Mouse (Mus musculus): ENCODE measurements at regions not wholly inside any gene's neighbourhood (a gene's known extent, or its start where the extent isn't known, plus 50 kb on each side); places are given as distances from the start of the nearest gene placed in this dataset.
"Not testable (repeated sequence)": the region's sequence is repeated elsewhere in the genome, so short reads cannot be mapped to it uniquely, and the experiment has no call there.

DNA sequence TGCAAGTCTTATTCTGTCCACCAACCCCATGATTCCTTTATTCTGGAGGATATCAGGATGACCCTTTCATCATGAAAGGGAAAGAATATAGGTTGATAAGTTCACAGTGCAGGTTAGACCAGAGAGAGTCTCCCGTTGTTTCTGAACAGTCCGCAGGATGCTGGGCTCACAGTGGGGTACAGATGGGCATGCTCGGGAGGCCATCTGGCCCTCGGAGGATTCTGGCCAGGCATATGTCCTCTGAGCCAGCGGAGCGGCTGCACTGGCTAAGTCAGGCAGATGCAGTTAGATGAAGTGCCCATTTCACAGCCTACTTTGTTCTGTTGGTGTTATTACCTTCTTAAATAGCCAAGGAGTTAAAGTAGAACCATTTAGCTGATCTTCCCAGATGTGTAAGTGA is 135.3 kb upstream of the Tas2r119 start:
- intact Hi-C loops (cut with DNase I) = no loop called here
- TF ChIP-seq CTCF (IDR thresholded peaks at IDR 0.05) = no peak
- no peak overlapping the region for H3K27ac ChIP-seq
- H3K4me3 ChIP-seq = no peak overlapping the region
- no peak for DNase-seq (ENCODE audit: extremely low spot score in 1 of 2, low spot score in 2 of 2)

DNA sequence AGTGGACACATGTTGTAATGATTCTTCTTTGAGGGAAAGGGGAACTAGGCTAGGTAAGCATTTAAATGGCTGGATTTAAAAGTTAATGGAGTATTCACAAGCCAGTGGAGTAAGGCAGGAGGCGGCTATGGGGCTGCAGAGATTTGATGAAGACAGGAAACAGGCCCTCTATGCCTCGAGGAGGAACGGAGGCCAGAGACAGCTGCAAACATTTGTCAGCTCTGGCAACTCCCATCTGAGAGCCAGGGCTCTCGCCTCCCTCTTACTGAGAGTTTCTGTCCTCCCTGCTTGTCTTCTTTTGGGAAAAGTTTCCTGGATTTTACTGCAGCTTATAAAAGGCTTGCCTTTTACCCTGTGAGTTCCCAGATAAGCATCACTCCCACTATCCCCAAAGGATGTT is 134.9 kb upstream of the Tas2r119 start:
- TF ChIP-seq CTCF (IDR thresholded peaks at IDR 0.05) = no peak
- intact Hi-C loops (cut with DNase I) = no loop called here
- Histone ChIP-seq H3K27ac (no peak overlapping the region), H3K4me3 (no peak overlapping the region)
- DNase-seq (ENCODE audit: extremely low spot score in 1 of 2, low spot score in 2 of 2) = no peak

DNA sequence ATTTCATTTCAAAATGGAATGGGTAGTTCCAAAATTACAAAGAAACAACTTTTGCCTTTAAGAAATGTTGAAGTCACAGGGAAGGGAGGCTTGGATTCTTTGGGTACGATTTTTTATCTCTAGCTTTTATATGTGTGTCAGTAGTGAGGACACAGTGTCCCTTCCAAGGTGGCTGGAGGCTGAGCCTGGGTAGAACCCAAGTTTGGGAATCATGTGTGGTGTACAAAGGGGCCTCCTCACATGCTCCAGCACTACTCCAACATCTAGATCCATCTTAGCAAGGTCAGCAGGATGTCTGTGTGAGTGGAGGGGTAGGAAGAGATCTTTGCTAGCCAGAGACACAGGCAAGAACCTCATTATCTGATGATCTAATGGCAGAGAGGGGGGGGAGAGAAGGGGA is 134.5 kb upstream of the Tas2r119 start:
- Histone ChIP-seq H3K27ac (no peak overlapping the region), H3K4me3 (no peak overlapping the region)
- TF ChIP-seq CTCF (IDR thresholded peaks at IDR 0.05) = no peak
- DNase-seq (ENCODE audit: extremely low spot score in 1 of 2, low spot score in 2 of 2) = no peak
- intact Hi-C loops (cut with DNase I) = no loop called here

DNA sequence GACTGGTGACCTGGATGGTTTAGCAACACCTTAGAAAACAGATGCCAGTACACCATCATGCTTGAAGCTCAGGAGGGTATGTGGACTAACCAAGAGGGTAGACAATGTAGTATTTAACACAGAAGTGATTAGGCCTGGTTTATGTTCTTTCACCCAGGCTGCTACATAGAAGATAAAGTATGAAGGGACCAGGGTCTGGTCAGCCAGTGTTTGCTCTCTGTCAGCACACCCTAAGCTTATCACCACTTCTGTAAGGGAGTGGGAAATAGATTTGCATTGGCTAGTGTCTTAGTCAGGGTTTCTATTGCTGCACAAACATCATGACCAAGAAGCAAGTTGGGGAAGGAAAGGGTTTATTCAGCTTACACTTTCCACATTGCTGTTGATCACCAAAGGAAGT is 133.9 kb upstream of the Tas2r119 start:
- no peak for TF ChIP-seq CTCF (IDR thresholded peaks at IDR 0.05)
- intact Hi-C loops (cut with DNase I) = no loop called here
- Histone ChIP-seq H3K27ac (no peak overlapping the region), H3K4me3 (no peak overlapping the region)
- DNase-seq (ENCODE audit: extremely low spot score in 1 of 2, low spot score in 2 of 2) = no peak

DNA sequence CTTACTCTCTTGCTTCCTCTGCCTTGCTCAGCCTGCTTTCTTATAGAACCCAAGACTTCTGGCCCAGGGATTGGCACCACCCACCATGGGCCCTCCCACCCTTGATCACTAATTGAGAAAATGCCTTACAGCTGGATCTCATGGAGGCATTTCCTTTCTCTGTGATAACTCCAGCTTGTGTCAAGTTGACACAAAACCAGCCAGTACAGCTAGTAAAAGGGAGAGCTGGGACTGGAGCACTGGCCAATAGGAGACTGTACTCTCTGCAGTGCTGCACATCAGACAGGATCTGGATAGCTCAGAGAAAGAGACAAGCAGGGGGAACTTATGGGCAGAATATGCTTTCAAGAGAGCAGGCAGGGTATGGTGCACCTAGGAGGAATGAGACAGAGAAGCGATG is 133.4 kb upstream of the Tas2r119 start:
- DNase-seq (ENCODE audit: extremely low spot score in 1 of 2, low spot score in 2 of 2); intact Hi-C loops (cut with DNase I); H3K27ac ChIP-seq; H3K4me3 ChIP-seq: not testable (repeated sequence)

DNA sequence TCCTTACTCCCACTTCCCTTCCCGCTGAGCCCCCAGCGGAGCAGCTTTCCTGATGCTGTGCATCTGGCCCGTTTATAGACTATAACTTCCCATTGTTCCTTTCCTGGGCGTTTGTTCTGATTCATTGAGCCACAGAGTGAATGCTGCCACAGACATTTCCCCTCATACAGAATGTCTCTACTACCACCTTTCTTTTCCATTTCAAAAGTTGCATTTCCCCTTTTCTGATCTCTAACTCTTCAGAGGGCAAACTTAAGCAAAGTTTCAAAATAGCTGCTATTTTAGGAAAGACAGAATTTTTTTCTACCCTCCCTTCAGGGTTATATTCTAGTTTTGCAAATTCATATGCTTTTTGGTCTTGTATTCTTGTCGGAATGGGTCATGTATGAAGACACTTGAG is 128.3 kb upstream of the Tas2r119 start:
- H3K4me3 ChIP-seq = no peak overlapping the region
- intact Hi-C loops (cut with DNase I) = no loop called here
- no peak overlapping the region for H3K27ac ChIP-seq
- DNase-seq (ENCODE audit: extremely low spot score in 1 of 2, low spot score in 2 of 2) = no peak
- TF ChIP-seq CTCF (IDR thresholded peaks at IDR 0.05) = no peak

DNA sequence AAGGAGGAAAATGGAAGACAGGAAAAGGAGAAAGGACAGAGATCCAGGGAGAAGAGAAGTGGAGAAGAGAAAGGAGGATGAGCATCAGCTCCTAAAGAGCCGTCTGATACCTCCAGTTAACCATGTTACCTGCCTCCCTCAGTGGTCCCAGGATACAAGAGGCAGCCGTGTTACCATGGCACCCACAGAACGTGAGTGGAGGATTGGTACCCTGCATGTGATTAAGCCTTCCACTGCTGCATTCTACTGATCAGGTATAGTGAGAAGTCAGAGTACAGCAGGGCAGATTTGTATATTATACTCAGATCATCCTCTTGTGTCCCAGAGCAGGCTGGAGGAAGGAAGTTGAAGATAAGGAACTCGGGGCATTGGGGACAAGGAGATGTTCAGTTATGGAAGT is 115.5 kb upstream of the Tas2r119 start:
- no peak for DNase-seq (ENCODE audit: extremely low spot score in 1 of 2, low spot score in 2 of 2)
- intact Hi-C loops (cut with DNase I) = no loop called here
- no peak overlapping the region for H3K4me3 ChIP-seq
- no peak overlapping the region for H3K27ac ChIP-seq
- TF ChIP-seq CTCF (IDR thresholded peaks at IDR 0.05) = no peak

DNA sequence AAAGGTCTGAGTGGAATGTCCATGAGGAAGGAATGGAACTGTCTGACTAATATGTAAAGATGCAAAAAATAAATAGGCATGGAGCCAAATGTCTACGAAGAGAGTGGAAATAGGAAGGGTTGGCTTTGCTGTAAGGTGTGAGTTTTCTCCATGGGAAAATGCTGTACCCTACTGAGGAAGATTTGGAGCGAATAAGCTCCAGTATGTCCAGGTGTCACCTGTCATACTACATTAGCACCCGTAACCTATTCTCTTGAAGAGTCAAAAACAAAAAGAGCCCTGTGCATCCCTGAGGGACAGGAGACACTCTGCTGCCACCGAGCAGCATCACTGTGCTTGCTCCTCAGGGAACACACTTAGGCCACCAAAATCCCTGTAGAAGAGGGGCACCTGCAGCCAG is 95.0 kb upstream of the Tas2r119 start:
- H3K27ac ChIP-seq = no peak overlapping the region
- DNase-seq (ENCODE audit: extremely low spot score in 1 of 2, low spot score in 2 of 2) = no peak
- TF ChIP-seq CTCF (IDR thresholded peaks at IDR 0.05) = no peak
- intact Hi-C loops (cut with DNase I) = no loop called here
- no peak overlapping the region for H3K4me3 ChIP-seq

DNA sequence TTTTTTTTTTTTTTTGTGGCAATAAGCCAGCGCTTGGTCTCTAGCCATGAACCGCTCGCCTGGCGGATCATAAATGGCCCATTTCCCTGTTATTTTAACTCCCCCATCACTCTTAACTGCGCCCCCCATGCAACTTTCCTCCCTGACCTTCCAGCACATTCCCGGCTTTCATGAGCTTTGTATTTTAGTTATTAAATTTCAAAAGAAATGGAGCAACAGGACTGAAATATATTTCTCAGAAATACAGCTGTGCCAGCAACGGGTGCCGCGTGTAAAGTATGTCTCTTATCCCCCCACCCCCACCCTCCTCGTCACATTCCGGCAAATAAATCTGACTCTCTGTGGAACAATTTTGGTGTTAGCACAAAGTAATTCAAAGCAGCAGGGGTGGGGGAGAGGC is 83.2 kb upstream of the Tas2r119 start:
- intact Hi-C loops (cut with DNase I) = no loop called here
- Histone ChIP-seq H3K27ac (no peak overlapping the region), H3K4me3 (no peak overlapping the region)
- TF ChIP-seq CTCF (IDR thresholded peaks at IDR 0.05) = no peak
- no peak for DNase-seq (ENCODE audit: extremely low spot score in 1 of 2, low spot score in 2 of 2)

DNA sequence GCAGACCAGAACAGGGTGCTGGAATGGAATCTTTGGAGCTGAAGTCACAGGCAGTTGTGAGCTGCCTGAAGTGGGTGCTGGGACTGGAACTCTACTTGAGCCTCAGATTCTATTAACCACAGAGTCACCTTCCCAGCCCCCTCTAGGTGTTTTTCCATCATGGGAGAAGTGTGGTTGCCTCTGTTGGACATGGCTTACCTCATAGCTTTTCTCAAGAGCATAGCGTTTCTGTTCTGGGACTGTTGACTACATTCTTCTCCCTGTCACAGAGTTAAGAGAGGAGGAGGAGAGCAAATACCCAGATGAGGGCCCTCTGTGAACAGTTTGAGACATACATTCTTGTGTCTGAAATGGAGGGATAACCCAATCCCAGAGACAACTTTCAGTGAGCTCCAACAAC is 81.5 kb upstream of the Tas2r119 start:
- no peak for TF ChIP-seq CTCF (IDR thresholded peaks at IDR 0.05)
- H3K27ac ChIP-seq = no peak overlapping the region
- H3K4me3 ChIP-seq = no peak overlapping the region
- no peak for DNase-seq (ENCODE audit: extremely low spot score in 1 of 2, low spot score in 2 of 2)
- intact Hi-C loops (cut with DNase I) = no loop called here

DNA sequence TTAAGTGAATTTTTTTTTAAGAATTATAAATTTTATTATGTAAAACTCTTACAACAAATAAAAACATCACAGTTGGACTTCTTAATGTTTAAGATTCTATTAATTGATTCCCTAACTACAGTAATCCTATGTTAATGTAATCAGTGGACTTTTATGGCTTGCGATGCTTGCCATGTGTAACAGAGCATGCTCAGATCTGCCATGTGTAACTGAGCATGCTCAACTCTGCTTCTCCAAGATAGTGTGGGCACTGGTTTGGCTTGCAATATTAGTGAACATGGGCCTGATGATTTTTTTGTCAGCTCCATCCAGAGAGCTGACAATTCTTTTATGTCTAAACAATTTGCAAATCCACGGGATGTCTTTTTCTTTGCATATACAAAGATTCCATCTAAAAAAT is 66.4 kb upstream of the Tas2r119 start:
- Histone ChIP-seq H3K4me3 (no peak overlapping the region), H3K27ac (no peak overlapping the region)
- TF ChIP-seq CTCF (IDR thresholded peaks at IDR 0.05) = no peak
- intact Hi-C loops (cut with DNase I) = no loop called here
- DNase-seq (ENCODE audit: extremely low spot score in 1 of 2, low spot score in 2 of 2) = no peak

Data from left cerebral cortex, adult 2 months (tissue).